Mouse (Mus musculus) kidney, adult 2 months (tissue): ENCODE results near the gene Il17rc.

Source experiments
- CTCF ChIP-seq: fragments of 200-500 bp; conservative IDR thresholded peaks from 2 replicates; pipeline ENCODE4 v1.5.1; 2011; ENCODE audit warnings: low read depth, mild to moderate bottlenecking, control low read depth, low read length, moderate library complexity, mixed read lengths; ENCODE audit not compliant: insufficient read depth, insufficient read length
- POLR2A ChIP-seq: fragments of 200-500 bp; IDR thresholded peaks from one replicate; pipeline ENCODE4 v1.6.1; 2011; ENCODE audit warnings: low read depth, low read length, control low read depth

DNA sequence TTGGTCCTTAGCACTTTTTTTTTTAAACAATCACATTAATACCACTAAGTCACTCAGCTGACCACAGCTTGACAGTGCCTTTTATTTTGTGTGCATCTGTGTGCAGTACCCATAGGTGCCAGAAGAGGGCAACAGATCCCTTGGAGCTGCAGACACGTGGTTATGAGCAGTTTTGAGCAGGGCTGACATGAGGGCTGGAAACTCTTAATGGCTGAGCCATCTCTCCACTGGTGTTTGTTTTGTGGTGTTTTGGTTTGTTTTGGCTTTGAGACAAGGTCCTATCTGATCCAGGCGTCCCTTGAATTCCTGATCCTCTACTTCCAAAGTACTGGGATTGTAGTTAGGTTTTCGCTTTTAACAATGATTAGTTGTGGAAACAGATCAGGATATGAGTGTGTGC is 43.8 kb upstream of the Il17rc start:
- TF ChIP-seq CTCF (peak; percentile 75), POLR2A (no peak)
